Mouse (Mus musculus): ENCODE measurements around the gene Cdk15.

Cdk15 gene

DNA sequence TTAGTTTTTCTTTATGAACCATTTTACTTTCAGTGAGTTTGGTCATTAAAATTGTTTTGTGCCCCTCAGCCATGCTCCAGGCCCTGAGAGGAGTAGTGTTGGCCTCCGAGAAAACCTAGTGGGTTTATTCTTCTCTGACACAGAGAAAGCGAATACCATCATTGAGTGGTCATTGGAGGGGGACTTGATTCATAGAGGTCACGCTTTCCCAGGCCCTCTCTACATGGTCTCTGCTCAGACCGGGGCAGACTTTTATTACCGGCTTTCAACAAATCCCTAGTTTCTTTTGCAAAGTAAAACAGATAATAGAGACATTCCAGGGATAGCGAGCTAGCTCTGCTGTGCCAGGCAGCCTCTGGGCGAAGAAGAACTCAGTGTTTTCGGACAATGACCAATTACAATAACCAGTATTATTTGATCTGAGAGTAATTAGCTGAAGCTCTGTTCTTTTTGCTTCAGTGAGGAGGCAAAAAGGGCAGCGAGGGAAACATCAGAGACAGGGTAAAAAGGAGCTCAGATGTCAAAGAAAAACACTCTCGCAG is 70.2 kb downstream of the Cdk15 start:
- no peak for DNase-seq (ENCODE audit: low spot score in 2 of 2)

DNA sequence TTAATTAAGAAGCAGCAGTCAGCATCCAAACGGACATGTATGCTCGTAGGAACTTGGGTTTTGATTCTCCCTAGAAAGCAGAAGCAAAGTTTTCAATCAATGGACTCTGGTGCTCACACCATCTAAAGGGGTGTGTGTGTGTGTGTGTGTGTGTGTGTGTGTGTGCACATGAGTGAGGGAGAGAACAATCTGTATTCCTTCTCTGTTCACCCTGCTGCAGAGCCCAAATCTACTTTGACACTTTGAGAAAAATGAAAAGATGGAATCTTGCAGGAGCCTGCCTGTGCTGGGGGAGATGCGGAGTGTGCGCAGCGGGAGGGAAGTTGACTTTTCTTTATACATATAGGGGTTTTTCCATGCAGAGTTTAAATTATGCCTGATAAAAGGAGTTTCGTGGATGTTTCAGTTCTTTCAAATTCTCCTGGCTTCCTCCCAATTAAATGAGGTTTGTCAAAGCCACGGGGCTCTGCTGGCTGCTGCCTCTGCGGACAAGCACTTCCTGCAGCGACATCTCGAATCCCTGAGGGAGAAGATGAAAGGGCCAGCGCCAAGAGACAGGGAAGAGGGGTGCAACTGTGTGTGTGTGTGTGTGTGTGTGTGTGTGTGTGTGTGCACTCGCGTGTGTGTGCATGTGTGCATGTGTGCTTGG is 76.2 kb downstream of the Cdk15 start:
- DNase-seq (ENCODE audit: low spot score in 2 of 2): no peak

DNA sequence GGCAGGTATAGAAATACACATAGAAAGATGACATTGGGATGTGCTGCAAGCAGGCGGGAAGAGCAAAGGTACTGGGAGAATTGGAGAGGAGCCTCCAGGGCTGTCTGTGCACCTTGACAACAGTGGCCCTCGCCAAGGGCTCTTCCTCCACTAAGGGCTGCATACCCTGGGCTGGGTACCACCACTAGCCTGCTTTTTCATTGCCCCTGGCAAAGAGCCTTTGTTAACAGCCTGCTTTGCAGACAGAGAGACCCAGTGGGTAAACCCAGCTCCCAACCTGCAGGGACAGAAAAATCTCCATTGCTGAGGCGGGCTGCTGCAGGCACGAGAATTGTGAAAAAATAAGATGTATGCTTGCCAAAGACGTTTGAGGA is 76.7 kb downstream of the Cdk15 start:
- DNase-seq (ENCODE audit: low spot score in 2 of 2): no peak

DNA sequence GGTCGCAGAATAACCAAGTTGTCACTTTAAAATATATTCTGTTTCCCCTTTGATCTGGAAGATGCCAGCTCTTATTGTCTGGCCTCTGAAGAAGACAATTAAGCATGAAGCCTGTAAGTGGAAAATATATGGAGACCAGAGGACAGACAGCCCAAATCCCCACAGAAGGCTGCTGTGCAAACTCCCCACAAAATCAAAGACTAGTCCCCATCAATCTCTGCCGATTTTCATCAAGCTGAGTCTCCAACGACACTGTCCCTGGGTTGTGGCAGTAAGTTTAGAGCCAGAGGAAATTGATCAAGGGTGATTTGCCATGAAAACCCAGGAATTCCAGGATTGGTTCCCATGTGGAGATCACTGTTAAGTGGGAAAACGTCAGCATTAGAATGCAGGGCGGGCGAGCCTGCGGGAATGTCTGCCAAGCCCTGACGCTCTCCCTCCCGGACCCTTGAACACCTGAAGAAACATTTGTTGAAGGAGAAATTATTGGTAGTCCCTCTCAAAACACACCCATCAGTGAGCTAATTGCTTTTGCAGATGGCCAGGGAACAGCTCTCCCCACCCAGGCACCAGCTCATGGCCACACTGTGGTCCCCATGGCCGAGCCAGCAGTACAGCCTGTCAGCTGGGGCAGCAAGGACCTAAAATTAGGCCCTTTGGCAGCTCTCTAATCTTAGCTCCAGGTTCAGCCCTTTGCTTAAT is 77.3 kb downstream of the Cdk15 start:
- no peak for DNase-seq (ENCODE audit: low spot score in 2 of 2)

DNA sequence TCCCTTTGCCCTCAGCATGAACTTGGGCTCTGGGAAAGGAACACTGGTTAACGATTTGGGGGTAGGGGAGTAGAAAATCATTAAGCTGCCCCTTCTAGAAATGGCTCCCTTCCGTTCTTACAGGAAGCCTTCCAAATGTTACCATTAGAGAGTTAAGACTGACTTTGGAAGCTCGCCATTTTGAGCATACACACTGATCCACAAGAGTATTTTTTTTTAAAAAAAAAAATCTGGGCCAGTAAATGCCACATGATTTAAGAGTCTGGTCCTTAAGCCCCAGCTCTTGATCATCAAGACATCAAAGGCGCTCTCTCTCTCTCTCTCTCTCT is 77.8 kb downstream of the Cdk15 start:
- no peak for DNase-seq (ENCODE audit: low spot score in 2 of 2)

DNA sequence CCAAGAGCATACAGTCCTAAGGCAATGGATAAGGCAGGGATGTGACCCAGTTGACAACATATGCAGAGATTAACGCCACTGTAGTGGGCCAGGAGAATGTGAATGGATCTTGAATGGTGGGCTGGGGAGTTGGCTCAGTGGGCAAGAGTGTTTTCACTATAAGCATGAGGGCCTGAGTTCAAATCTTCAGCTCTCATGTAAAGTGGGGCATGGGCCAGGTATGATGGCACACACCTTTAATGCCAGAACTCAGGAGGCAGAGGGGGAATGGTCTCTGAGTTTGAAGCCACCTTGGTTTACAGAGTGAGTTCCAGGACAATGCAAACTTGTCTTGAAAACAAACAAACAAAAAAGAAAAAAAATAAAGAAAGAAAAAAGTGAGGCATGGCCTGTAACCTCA is 79.5 kb downstream of the Cdk15 start:
- no peak for DNase-seq (ENCODE audit: low spot score in 2 of 2)

DNA sequence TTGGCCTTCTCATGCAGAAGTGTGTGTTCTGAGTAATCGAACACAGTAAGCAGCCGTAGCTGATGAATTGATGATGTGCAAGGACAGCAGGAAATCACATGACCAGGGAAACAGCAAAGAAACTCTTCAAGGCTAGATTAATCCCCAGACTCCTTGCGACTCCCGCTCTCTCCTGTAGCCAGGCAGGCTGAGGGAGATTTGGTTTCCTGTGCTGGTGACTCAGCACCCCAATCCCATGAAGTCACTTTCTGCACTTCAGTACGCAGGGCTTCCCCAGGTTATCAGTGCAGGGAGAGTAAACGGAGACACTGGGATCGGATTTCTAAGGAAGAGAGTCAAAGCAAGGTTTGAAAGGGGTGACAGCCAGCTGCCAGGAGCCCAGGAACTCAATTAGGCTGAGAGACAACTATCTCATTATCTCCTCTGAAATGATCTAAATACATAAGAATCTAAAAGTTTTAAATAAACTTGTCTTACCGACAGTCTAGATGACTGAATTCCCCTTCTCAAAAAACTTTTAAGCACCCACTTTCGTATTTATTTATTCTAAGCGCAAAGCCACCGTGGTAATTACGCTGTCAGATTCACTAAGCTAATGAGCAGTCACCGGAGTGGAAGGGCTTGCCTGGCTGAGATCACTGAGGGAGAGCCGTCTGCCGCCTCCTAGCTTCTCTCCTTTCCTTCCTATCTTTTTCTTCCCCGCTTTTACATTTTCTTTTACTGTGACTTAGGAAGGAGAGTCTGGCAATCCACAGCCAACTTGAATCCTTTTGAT is 84.3 kb downstream of the Cdk15 start:
- no peak for DNase-seq (ENCODE audit: low spot score in 2 of 2)

DNA sequence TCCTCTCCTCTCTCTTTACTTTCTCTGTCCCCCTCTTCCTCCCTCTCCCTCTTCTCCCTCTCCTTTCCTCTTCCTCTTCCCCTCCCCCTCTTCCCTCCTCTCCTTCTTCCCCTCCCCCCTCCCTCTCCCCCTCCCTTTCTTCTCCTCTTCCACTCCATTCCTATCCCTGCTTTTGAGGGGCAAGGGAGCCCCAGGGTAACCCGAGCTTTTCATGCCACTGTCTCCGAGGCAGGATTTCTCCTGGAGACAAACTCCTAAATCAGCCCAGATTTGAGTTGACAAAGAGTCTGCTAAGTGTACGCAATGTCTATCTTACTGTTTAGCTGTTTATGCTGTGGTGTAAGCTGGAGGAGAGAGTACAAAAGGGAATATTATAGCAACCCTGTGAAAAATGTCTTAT is 85.0 kb downstream of the Cdk15 start:
- DNase-seq (ENCODE audit: low spot score in 2 of 2): no peak

DNA sequence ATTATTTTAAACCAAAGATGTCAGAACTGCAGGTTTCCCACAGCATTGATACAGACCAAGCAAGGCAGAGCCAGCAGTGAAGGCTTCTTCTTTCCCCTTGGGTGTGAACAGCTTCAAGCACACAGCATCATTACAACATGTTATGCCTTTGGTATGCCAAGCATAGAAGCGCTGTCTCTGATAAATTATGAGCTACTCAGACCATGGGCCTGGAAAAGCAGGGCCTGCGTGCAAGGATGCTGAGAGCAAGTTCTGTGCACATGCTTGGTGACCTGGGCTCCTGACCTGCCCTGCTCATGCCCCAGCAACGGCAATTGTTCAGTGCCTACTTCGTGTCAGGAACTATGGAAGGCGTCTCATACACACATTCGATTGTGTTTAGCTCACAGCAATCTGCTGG is 85.4 kb downstream of the Cdk15 start:
- no peak for DNase-seq (ENCODE audit: low spot score in 2 of 2)

DNA sequence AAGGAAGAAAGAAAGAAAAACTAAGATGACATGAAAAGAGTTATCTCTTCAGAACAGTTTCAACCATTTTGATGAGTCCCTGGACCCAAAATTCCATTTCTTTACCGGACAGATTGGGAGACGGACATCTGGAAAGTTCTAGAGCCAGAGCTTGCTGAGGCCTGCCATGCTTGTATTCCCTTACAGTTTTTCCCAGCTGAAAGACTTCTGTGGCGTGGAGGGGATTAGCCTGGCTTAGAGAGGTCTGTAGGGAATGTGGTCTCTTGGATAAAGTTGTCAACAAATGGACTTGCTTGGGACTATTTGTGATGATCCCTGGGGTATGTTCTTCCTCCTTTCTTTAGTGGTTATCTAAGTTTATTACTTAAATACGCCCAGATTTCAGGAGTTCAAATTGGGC is 96.0 kb downstream of the Cdk15 start:
- DNase-seq (ENCODE audit: low spot score in 2 of 2): no peak

DNA sequence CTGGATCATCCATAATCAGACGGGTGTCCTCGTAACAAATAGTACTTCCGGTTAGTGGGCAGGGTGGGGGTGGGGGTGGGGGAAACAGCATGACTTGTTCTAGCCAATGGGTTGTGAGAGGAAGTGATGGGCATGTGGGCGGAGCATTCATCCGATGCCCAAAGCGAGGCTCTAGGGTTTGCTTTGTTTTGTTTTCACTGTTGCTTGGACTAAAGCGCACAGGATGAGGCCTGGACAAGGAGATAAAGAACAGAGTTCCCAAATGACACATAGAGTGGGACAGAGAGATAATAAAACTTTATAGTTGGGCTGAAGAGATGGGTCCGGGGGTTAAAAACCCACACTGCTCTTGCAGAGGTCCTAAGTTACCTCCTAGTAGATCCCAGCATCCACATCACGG is 98.7 kb downstream of the Cdk15 start:
- DNase-seq (ENCODE audit: low spot score in 2 of 2): no peak

DNA sequence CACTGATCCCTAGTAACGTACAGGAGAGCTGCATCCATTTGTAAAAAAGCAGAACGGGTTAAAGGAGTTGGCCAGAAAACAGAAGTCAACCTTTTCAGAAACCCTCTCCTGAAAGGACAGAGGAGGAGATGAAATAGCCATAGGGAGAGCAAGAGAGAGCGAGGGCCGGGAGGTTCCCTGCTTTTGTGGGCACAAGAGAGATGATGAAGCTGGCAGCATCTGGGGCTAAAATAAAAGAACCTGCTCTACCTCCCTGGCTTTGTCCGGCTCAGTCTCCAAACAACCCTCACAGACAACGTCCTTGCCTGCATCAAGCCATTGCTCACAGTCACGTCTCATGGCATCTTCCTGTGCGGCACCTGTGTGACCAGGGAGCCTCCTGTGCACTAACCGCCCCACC is 102.4 kb downstream of the Cdk15 start:
- DNase-seq (ENCODE audit: low spot score in 2 of 2): no peak

DNA sequence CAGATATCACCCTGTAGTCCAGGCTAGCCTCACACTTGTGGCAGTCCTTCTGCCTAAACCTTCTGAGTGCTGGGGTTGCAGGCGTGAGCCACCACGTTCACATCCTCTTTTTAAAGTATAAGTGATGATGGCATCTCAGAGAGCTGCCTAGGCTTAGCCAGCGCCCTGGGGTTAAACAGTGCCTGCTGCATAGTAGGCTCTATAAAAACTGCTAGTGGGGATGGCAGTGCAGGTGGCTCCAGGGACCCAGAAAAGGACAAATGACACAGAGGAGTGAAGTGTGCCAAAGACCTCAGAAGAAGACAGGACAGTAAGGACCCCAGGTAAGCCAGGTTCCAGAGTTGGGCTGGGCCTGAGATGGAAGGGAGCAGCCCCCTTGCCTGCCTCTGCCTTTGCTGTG is 104.1 kb downstream of the Cdk15 start:
- DNase-seq (ENCODE audit: low spot score in 2 of 2): no peak

DNA sequence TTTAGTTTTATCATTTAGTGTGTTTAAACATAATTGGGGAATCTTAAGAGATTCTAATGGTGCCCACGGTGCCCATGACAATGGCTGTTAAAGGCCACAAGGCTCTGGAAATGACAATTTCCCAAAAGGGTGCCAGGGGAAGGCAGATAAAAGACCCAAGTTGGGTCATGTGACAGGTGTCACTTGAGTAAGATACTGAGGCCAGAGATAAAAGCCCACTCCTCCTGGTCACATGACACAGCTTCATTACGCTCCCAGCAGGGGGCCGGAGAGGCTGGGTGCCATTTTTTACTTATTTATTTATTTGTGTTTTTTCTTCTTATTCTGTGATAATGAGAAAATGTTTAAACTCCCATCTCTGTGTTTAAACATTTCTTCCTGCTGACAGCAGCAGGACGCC is 104.8 kb downstream of the Cdk15 start:
- no peak for DNase-seq (ENCODE audit: low spot score in 2 of 2)

DNA sequence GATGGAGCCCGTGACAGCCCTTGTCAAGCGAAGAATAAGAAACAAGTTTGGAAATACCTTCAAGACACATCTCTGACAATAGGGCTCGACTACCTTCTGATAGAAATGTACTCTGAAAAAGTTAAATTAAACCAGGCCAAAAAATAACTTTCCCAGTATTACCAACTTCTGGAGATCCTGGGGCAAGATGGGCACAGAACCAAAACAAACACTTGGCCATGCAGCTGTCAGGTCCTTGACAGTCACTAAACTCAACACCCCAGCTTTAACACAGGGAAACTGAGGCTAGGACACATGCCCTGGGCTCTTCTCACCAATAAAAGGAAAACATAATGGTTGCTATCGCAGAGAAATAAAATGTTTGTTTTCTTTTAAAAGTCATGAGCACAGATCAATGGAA is 105.3 kb downstream of the Cdk15 start:
- no peak for DNase-seq (ENCODE audit: low spot score in 2 of 2)

DNA sequence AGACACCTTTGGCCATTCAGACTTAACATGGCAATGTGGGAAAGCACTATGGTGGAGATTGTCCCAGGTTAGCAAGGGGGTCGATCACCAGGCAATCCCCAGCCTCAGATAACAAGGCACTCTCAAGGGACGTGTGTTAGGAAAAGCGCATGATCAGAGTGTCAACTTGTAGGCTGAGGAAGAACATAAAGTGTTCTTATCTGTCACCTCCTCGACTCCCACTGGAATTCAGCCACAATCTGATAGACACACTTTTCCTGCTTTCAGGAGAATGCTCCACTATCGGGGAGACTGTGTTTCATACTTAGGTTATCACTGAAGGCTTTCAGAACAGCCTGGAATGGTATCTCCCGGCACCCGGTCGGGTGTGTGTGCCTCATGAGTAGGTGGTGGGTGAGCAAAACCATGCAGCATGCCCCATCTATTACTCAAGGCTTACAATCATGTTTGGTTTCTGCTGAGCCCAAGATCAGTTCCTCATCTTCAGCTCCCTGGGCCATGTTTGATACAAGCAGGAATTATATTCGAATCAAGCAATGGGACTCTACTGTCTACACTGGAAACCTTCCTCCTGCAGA is 107.8 kb downstream of the Cdk15 start:
- no peak for DNase-seq (ENCODE audit: low spot score in 2 of 2)

DNA sequence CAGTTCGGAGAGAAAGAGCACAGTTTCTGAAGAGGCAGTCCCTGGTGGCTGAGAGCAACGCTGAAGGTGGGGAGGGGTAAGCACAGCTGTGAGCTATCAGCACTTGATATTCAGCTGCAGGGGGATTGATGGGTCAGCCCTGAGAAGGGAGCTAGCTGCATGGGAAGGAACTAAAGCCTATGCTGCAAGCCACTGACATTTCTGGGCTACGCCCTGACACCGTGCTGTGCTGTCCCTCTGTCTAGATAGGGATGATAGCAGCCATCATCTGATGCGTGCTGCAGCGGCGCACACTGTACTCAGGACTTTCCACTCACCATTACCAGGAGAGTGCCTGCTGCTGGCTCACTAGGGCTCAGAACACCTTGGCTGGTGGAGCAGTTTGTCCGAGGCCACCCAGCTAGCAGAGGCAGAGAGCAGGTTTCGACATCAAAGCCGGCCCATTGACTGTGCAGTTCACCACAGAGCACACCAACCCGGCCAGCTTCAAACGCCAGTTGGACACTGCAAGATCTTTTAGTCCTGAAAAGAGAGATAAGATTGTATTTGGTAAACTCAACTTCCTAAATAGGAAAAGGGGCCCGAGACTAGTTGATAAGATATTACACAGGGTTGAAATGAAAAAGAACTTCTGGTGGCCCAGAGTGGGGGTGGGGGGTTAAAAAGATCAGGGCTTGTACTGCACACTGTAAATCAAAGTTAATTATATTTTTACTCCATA is 111.4 kb downstream of the Cdk15 start:
- DNase-seq (ENCODE audit: low spot score in 2 of 2): no peak

DNA sequence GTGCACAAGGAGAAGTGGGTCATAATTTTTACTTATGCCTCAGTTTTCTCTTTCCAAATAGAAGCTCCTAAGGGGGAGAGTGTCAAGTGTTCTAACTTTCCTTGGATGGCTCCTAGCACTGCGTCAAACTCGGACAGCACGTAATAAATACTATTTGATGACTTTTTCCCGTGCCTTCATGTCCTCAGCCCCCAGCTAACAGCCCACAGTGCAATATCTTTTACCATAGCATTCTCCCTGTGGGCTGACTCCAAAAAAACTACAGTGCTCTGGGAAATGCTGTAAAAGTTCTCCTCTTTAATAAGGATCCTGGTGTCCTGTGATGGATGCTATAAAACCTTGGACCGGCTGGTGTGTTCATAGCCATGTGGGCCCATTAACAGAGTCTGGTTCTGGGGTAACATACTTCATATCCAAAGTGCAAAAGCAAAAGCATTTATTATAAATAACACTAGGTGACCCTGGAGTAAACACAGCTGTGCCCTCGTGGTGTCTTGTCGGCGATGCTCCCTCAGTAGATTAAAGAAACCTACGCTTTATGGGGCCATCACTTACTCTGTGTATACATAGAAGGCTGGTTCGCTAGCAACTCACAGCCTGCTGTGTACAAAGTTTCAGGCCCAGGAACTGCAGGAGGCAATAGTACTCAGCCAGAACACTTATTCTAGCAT is 112.1 kb downstream of the Cdk15 start:
- DNase-seq (ENCODE audit: low spot score in 2 of 2): no peak

DNA sequence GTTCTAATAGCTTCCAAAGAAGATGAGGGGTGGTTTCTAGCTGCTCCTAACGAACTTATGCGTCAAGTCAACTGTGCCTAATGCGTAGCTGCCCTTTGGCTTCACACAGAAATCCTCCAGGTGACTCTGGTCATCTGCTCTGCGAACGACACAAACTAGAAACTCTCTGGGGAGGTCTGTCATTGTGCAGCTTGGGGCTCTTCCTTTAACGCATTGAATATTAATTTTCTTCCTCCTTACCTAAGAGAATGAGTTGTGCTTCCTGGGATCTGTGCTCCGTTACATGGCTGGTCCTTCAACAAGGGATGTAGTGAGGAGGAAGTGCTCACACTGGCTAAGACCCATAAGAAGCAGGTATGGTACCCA is 112.6 kb downstream of the Cdk15 start:
- no peak for DNase-seq (ENCODE audit: low spot score in 2 of 2)

DNA sequence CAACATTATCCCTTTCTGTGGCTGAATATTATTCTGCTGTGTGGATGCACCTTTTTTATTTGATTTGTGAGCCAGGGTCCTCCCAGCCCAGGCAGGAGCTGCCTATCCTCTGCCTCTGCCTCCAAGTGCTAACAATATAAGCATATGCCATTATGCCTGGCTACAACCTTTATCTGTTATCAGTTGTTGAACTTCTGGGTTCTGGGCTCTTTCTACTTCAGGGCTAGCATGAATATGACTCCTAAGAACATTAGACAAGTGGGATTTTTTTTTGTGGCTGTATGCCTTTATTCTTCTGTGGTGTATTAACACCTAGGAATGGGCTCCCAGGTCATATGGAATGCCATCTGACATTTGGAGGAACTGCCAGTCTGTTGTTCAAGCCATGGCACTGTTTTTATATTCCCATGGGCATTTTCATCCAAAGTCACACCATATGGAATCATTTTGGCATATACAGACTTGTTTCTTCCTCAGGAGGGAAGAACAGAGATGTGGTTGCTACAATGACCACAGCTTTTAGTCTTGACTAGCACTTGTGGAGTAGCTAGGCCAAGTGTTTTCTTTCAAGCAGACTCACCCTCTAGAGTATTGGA is 113.7 kb downstream of the Cdk15 start:
- DNase-seq (ENCODE audit: low spot score in 2 of 2): no peak

DNA sequence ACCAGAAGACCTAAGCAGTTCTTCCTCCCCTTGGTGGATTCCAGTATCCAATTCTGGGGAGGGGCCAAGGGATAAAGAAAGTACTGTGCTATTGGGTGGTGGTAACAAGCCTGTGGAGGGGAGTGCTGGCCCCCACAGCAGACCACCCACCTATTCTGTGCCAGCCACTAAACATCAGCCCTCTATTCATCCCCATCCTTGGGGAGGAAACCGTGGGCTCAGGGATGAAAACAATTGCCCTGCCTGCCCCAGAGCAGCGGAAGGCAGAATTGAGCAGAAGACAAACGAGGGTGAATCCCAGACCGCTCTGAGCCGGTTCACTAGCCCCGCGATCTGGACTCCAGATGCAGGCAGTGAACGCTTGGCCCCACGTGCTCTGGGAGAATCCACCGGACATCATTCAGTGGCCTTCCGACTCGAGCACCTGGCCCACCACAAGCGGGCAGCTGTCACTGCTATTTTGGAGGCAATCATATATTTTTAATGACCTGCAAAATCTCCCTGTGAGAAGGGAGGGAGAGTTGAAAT is 119.4 kb downstream of the Cdk15 start:
- DNase-seq (ENCODE audit: low spot score in 2 of 2): no peak

Data from spleen, postnatal 4 days (tissue).